9 mouse cellular contexts compared by ENCODE assay signal in the genomic region with DNA sequence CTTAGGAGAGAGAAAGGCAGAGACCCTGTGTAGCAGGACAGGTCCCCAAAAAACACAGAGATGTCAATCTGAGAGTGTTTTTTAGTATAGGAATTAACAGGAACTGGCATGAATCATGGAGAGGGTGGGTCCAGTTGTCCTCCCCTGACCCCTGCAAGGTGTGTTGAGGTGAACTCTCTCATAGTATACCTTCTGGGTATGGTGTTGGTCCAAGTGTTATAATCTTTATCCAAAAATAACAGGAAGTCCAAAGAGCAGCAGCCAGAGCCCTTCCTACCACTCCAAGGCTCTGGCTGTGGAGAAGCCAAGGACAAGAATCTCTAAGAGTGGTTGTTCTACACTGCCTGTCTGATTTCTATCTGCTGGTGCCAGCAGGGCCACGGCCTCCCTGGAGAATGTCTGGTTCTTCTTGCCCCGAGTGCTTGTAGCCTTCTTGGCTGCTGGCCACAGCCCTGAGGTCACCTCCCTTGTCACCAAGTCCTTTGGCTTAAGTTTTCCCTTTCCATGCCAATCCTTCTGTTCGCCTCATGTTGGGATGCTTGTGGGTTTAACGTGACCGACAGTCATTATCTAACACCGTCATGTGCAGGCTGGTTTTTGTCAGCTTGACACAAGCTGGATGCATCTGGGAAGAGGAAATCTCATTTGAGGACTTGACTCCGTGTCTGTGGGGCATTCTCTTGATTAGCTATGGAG. TPM values are rescaled to one million over a fixed set of nuclear protein-coding genes. Genes with fewer than 3 reads are reported as not detected.
DNase-seq lines count a peak whose midpoint lies in the region; ATAC-seq lines count a peak whose summit lies in the region.
"Had no signal": no experiment of that assay in that cellular context is flagged by ENCODE, and none has a peak within 500 bp of the region (broad histone marks: within the 10 kb centered on the region; RNA-seq: fewer than 3 reads in every experiment).

No protein-coding gene starts in this region.

- ATAC-seq in cerebellum, adult (ENCODE audit: insufficient number of reproducible peaks, low FRiP score, low TSS enrichment), result no peak
- no peak for ATAC-seq in midbrain, embryonic 15.5 days (replicated peaks)
- no peak for ATAC-seq in megakaryocyte-erythroid progenitor cell, adult 5-6 weeks (replicated peaks; ENCODE audit: low FRiP score, low TSS enrichment, poor library complexity, severe bottlenecking)

- DNase-seq in cerebellum, adult 11 months, result peak; percentile 19
- DNase-seq in adrenal gland, adult 8-10 months, result peak; percentile 55
- DNase-seq in gastrocnemius, postnatal 25 days, result peak; percentile 62
- DNase-seq in kidney, postnatal 36 days, result peak; percentile 59 to 66
- no peak for DNase-seq in frontal cortex, adult 2 months (ENCODE audit: extremely low spot score in 1 of 2, low spot score in 1 of 2)

- no peak overlapping the region for H3K4me3 ChIP-seq in midbrain, embryonic 15.5 days
- H3K4me3 ChIP-seq: neural tube, embryonic 12.5 days had no signal

- 71% methylated on average over 7 of the region's 7 CpGs for WGBS in midbrain, embryonic 15.5 days

- no peak overlapping the region for H3K4me2 ChIP-seq in midbrain, embryonic 15.5 days
- H3K4me2 ChIP-seq: neural tube, embryonic 12.5 days had no signal

- 0 out of 2 replicates have a peak, but pooled peaks cover 3% of the 10 kb centered on the region for H3K4me1 ChIP-seq in midbrain, embryonic 15.5 days

- no peaks in the 10 kb centered on the region for H3K27me3 ChIP-seq in midbrain, embryonic 15.5 days (replicated peaks)
- H3K27me3 ChIP-seq: neural tube, embryonic 12.5 days had no signal

- H3K9ac ChIP-seq in midbrain, embryonic 15.5 days, result no peak overlapping the region
- H3K9ac ChIP-seq: neural tube, embryonic 12.5 days had no signal

- H3K27ac ChIP-seq in midbrain, embryonic 15.5 days, result no peak overlapping the region
- H3K27ac ChIP-seq: neural tube, embryonic 12.5 days had no signal

- H3K9me3 ChIP-seq in midbrain, embryonic 15.5 days, result no peaks in the 10 kb centered on the region
- H3K9me3 ChIP-seq: neural tube, embryonic 12.5 days had no signal

- H3K36me3 ChIP-seq in midbrain, embryonic 15.5 days (replicated peaks), result no peaks in the 10 kb centered on the region
- H3K36me3 ChIP-seq: neural tube, embryonic 12.5 days had no signal

RNA-seq across cellular contexts. Expression of a gene that starts 27.8 kb away (rescaled TPM):
- 10 to 100 TPM in 2 of 4 experiments, 1 to 10 TPM in 2; 7.3 to 22.4 (median 9.0) TPM for total RNA-seq in adrenal gland, adult 8-10 months (2022)
- 10 to 100 TPM; 21.4 to 53.7 TPM for total RNA-seq in gastrocnemius, postnatal 25 days (2021)
- polyA plus RNA-seq in frontal cortex, adult 2 months (2012; rRNA removed), result 7.5 and 10.9 TPM in 2 replicates
- 41.9 and 48.4 TPM in 2 replicates for polyA plus RNA-seq in midbrain, embryonic 15.5 days (2015; fragmentation: Nextera tagmentation; extraction: Ambion mirVana)
- 0.64 TPM in 1 of 2 replicates, not detected in the other for total RNA-seq in megakaryocyte-erythroid progenitor cell, adult 5-6 weeks (2014; fragmentation: Nextera tagmentation)
- 0.85 and 0.88 TPM in 2 replicates for total RNA-seq in megakaryocyte-erythroid progenitor cell, adult 5-6 weeks (2017)

Comparison
In these comparisons a context has a peak if more than half of its experiments do, and no peak if none do; other contexts are left out.
1. DNase-seq: peak in cerebellum, adult 11 months (single experiment), adrenal gland, adult 8-10 months (single experiment), gastrocnemius, postnatal 25 days (single experiment) and kidney, postnatal 36 days (2 of 2); none in frontal cortex, adult 2 months (0 of 2).
2. RNA of a gene that starts 27.8 kb away (total RNA-seq): 21.4 to 53.7 TPM in gastrocnemius, postnatal 25 days and 7.3 to 22.4 TPM in adrenal gland, adult 8-10 months; 0.64 to 0.88 TPM in megakaryocyte-erythroid progenitor cell, adult 5-6 weeks; every median in the first group is over 4 times any median in the second.